Mouse (Mus musculus) E14TG2a.4 (cell line): ENCODE measurements around the gene Akap12.

Experiments used
- CTCF ChIP-seq: conservative IDR thresholded peaks from 2 replicates; pipeline ENCODE4 v1.5.1; 2014; ENCODE audit warnings: low read length
- NANOG ChIP-seq: IDR thresholded peaks from 2 replicates; pipeline ENCODE4 v1.6.1; 2014; ENCODE audit warnings: borderline replicate concordance, low read length, mixed read lengths
- POU5F1 ChIP-seq: IDR thresholded peaks from 2 replicates; pipeline ENCODE4 v1.6.1; 2014; ENCODE audit warnings: low read length, borderline replicate concordance

DNA sequence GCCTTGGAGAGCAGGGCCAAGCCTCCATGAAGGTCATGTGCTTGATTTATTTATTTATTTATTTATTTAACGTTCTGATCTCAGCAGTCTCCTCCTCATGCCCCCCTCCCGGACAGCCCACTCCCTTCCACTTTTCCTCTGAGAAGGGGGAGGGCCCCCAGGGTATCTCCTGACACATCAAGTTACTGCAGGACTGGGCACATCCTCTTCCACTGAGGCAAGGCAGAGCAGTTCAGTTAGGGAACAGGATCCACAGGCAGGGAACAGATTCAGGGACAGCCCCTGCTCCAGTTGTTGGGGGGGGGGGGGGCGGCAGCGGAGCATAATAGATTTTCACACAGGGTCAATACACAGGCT is 80.9 kb downstream of the Akap12 start:
- TF ChIP-seq CTCF (no peak), NANOG (no peak), POU5F1 (no peak)
